In the genomic region with DNA sequence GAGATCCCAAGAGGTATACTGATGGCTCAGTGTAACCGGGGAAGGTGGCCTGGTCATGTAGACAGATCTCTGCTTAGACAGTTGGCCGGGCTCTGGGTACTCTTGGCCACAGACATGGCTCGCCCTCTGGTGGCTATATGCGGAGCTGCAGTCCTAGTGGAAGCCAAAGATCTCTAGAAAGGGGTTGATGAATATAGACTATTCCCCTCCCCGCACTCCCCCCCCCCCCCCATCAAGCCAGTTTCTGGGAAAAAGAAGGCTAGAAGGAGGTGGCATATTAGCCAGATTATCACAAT, we compare ENCODE assay signal across 9 mouse cellular contexts. TPM values are rescaled to one million over a fixed set of nuclear protein-coding genes. Genes with fewer than 3 reads are reported as not detected.
DNase-seq lines count a peak whose midpoint lies in the region; ATAC-seq and TF ChIP-seq lines count a peak whose summit lies in the region.
"Had no signal": no experiment of that assay in that cellular context is flagged by ENCODE, and none has a peak within 500 bp of the region (broad histone marks: within the 10 kb centered on the region; RNA-seq: fewer than 3 reads in every experiment).

No protein-coding gene starts in this region.

- no peak for ATAC-seq in kidney, embryonic 14.5 days (ENCODE audit: low FRiP score, low TSS enrichment)
- ATAC-seq in frontal cortex, adult (ENCODE audit: low TSS enrichment), result peak; percentile 25; the same call in 1 of the 2 replicates
- ATAC-seq in hindbrain, embryonic 16.5 days, result 0 out of 2 replicates have a peak, but pooled peaks have one; percentile 35
- no peak for ATAC-seq in limb, embryonic 14.5 days (ENCODE audit: low FRiP score, low read depth)
- ATAC-seq in stomach, embryonic 16.5 days (ENCODE audit: insufficient read depth, low FRiP score), result 0 out of 2 replicates have a peak, but pooled peaks have one; percentile 45

- under 1% methylated on average over 5 of the region's 5 CpGs for WGBS in kidney, embryonic 14.5 days
- 0% methylated on average over 5 of the region's 5 CpGs for WGBS in hindbrain, embryonic 16.5 days
- 0% methylated on average over 5 of the region's 5 CpGs for WGBS in limb, embryonic 14.5 days
- WGBS in stomach, embryonic 16.5 days, result 4% methylated on average over 5 of the region's 5 CpGs

- no peaks in the 10 kb centered on the region for H3K36me3 ChIP-seq in kidney, embryonic 14.5 days (ENCODE audit: control insufficient read depth, insufficient read depth, low read length)
- H3K36me3 ChIP-seq in hindbrain, embryonic 16.5 days (ENCODE audit: control insufficient read depth, insufficient read depth, low read length), result no peaks in the 10 kb centered on the region
- no peaks in the 10 kb centered on the region for H3K36me3 ChIP-seq in limb, embryonic 14.5 days (ENCODE audit: control insufficient read depth, insufficient read depth, low read length)
- H3K36me3 ChIP-seq in stomach, embryonic 16.5 days (ENCODE audit: control insufficient read depth, insufficient read depth, low read length), result no peaks in the 10 kb centered on the region

- H3K27me3 ChIP-seq in kidney, embryonic 14.5 days (ENCODE audit: control insufficient read depth, insufficient read depth, low read length), result peaks cover 40% of the 10 kb centered on the region
- H3K27me3 ChIP-seq in hindbrain, embryonic 16.5 days (replicated peaks; ENCODE audit: control insufficient read depth, insufficient read depth, low read length), result peaks cover 22% of the 10 kb centered on the region
- peaks cover 48% of the 10 kb centered on the region for H3K27me3 ChIP-seq in limb, embryonic 14.5 days (ENCODE audit: control insufficient read depth, insufficient read depth, low read length)
- peaks cover 41% of the 10 kb centered on the region for H3K27me3 ChIP-seq in stomach, embryonic 16.5 days (ENCODE audit: control insufficient read depth, insufficient read depth, low read length)

- H3K4me3 ChIP-seq in kidney, embryonic 14.5 days (ENCODE audit: low read length), result no peak overlapping the region
- H3K4me3 ChIP-seq in hindbrain, embryonic 16.5 days (ENCODE audit: low read length), result no peak overlapping the region
- H3K4me3 ChIP-seq in limb, embryonic 14.5 days (replicated peaks; ENCODE audit: low read length), result 0 out of 2 replicates have a peak overlapping the region, but pooled peaks have one; percentile 5
- no peak overlapping the region for H3K4me3 ChIP-seq in stomach, embryonic 16.5 days (replicated peaks; ENCODE audit: low read length)

- H3K4me1 ChIP-seq in kidney, embryonic 14.5 days (ENCODE audit: control insufficient read depth, insufficient read depth, low read length), result peaks cover 16% of the 10 kb centered on the region
- H3K4me1 ChIP-seq in hindbrain, embryonic 16.5 days (ENCODE audit: control insufficient read depth, insufficient read depth, low read depth, low read length), result peaks cover 17% of the 10 kb centered on the region
- peaks cover 9% of the 10 kb centered on the region for H3K4me1 ChIP-seq in limb, embryonic 14.5 days (ENCODE audit: control insufficient read depth, insufficient read depth, low read length)
- H3K4me1 ChIP-seq in stomach, embryonic 16.5 days (ENCODE audit: control insufficient read depth, insufficient read depth, low read length), result peaks cover 23% of the 10 kb centered on the region

- no peak overlapping the region for H3K9ac ChIP-seq in kidney, embryonic 14.5 days (ENCODE audit: low read depth, low read length)
- H3K9ac ChIP-seq in hindbrain, embryonic 16.5 days (ENCODE audit: low read depth, low read length), result no peak overlapping the region
- H3K9ac ChIP-seq in limb, embryonic 14.5 days (ENCODE audit: low read depth, low read length, severe bottlenecking), result no peak overlapping the region
- no peak overlapping the region for H3K9ac ChIP-seq in stomach, embryonic 16.5 days (ENCODE audit: low read length)

- no peak overlapping the region for H3K27ac ChIP-seq in kidney, embryonic 14.5 days (ENCODE audit: low read depth, low read length)
- H3K27ac ChIP-seq in hindbrain, embryonic 16.5 days (ENCODE audit: low read depth, low read length), result no peak overlapping the region
- H3K27ac ChIP-seq in limb, embryonic 14.5 days (replicated peaks; ENCODE audit: low read depth, low read length), result no peak overlapping the region
- H3K27ac ChIP-seq in stomach, embryonic 16.5 days (ENCODE audit: low read length), result no peak overlapping the region
- H3K27ac ChIP-seq: macrophage had no signal

- DNase-seq in kidney, adult 11 months, result peak; percentile 71
- DNase-seq in c-Kit-negative CD71-positive TER-119-positive erythroid progenitor cells, embryonic 14.5 days (ENCODE audit: low read depth, low spot score), result peak; percentile 56
- DNase-seq in limb, embryonic 14.5 days (ENCODE audit: low spot score), result peak; percentile 80
- DNase-seq in neural tube, embryonic 10.5 days (ENCODE audit: extremely low spot score, low spot score), result peak; percentile 85

- H3K9me3 ChIP-seq in kidney, embryonic 14.5 days (ENCODE audit: control insufficient read depth, low read length), result no peaks in the 10 kb centered on the region
- H3K9me3 ChIP-seq in hindbrain, embryonic 16.5 days (ENCODE audit: control insufficient read depth, low read length), result no peaks in the 10 kb centered on the region
- H3K9me3 ChIP-seq in limb, embryonic 14.5 days (ENCODE audit: control insufficient read depth, low read length), result no peaks in the 10 kb centered on the region
- H3K9me3 ChIP-seq in stomach, embryonic 16.5 days (replicated peaks; ENCODE audit: control insufficient read depth, low read length), result no peaks in the 10 kb centered on the region

- no peak overlapping the region for H3K4me2 ChIP-seq in kidney, embryonic 14.5 days (replicated peaks; ENCODE audit: low read depth, low read length)
- peak overlapping the region; percentile 24; the same call in 1 of the 2 replicates for H3K4me2 ChIP-seq in hindbrain, embryonic 16.5 days (ENCODE audit: low read length)
- no peak overlapping the region for H3K4me2 ChIP-seq in limb, embryonic 14.5 days (replicated peaks; ENCODE audit: low read depth, low read length, severe bottlenecking)
- no peak overlapping the region for H3K4me2 ChIP-seq in stomach, embryonic 16.5 days (ENCODE audit: low read depth, low read length)

- TF ChIP-seq POLR2A in limb, embryonic 14.5 days (IDR thresholded peaks at IDR 0.05; ENCODE audit: borderline replicate concordance, extremely low read depth, insufficient read depth, insufficient read length), result no peak

RNA-seq across cellular contexts. Expression of a gene that starts 3.5 kb away (rescaled TPM):
- polyA plus RNA-seq in kidney, embryonic 14.5 days (2014; fragmentation: Nextera tagmentation; extraction: Ambion mirVana), result 1.6 and 2.1 TPM in 2 replicates
- 3.0 and 4.5 TPM in 2 replicates for polyA plus RNA-seq in hindbrain, embryonic 16.5 days (2015; fragmentation: Nextera tagmentation; extraction: Ambion mirVana)
- 4.5 and 6.5 TPM in 2 replicates for polyA plus RNA-seq in limb, embryonic 14.5 days (2012; rRNA removed)
- 1.5 and 1.9 TPM in 2 replicates for polyA plus RNA-seq in limb, embryonic 14.5 days (2014; fragmentation: Nextera tagmentation; extraction: Ambion mirVana)
- 0.37 TPM in 1 of 2 replicates, not detected in the other for polyA plus RNA-seq in stomach, embryonic 16.5 days (2015; fragmentation: Nextera tagmentation; extraction: Ambion mirVana)
- polyA plus RNA-seq: macrophage had no signal

RNA-seq across cellular contexts. Expression of a gene that starts 46.4 kb away (rescaled TPM):
- polyA plus RNA-seq in kidney, embryonic 14.5 days (2014; fragmentation: Nextera tagmentation; extraction: Ambion mirVana), result 41.1 and 53.7 TPM in 2 replicates
- 5.4 and 5.7 TPM in 2 replicates for polyA plus RNA-seq in hindbrain, embryonic 16.5 days (2015; fragmentation: Nextera tagmentation; extraction: Ambion mirVana)
- polyA plus RNA-seq in limb, embryonic 14.5 days (2012; rRNA removed), result 73.2 and 85.5 TPM in 2 replicates
- polyA plus RNA-seq in limb, embryonic 14.5 days (2014; fragmentation: Nextera tagmentation; extraction: Ambion mirVana), result 32.1 and 34.9 TPM in 2 replicates
- polyA plus RNA-seq in stomach, embryonic 16.5 days (2015; fragmentation: Nextera tagmentation; extraction: Ambion mirVana), result 37.3 and 41.9 TPM in 2 replicates

RNA-seq across cellular contexts. Expression of a gene that starts 51.3 kb away (rescaled TPM):
- 15.5 and 19.4 TPM in 2 replicates for polyA plus RNA-seq in kidney, embryonic 14.5 days (2014; fragmentation: Nextera tagmentation; extraction: Ambion mirVana)
- polyA plus RNA-seq in hindbrain, embryonic 16.5 days (2015; fragmentation: Nextera tagmentation; extraction: Ambion mirVana), result 1.5 and 1.6 TPM in 2 replicates
- 25.8 and 35.9 TPM in 2 replicates for polyA plus RNA-seq in limb, embryonic 14.5 days (2012; rRNA removed)
- 15.5 and 18.5 TPM in 2 replicates for polyA plus RNA-seq in limb, embryonic 14.5 days (2014; fragmentation: Nextera tagmentation; extraction: Ambion mirVana)
- polyA plus RNA-seq in stomach, embryonic 16.5 days (2015; fragmentation: Nextera tagmentation; extraction: Ambion mirVana), result 20.8 TPM in 2 replicates

Comparison
In these comparisons a context has a peak if more than half of its experiments do, and no peak if none do; other contexts are left out.
1. ATAC-seq: peak in frontal cortex, adult (single experiment), hindbrain, embryonic 16.5 days (single experiment) and stomach, embryonic 16.5 days (single experiment); none in kidney, embryonic 14.5 days (single experiment) and limb, embryonic 14.5 days (single experiment).
2. Peak in every context shown above with its lines, with median percentiles within 50 percentile points of each other: DNase-seq.